Mouse (Mus musculus) liver, embryonic 12.5 days (tissue): ENCODE results near the gene Mblac2. TPM values are rescaled to one million over a fixed set of nuclear protein-coding genes. Genes with fewer than 3 reads are reported as not detected.
"Not testable (repeated sequence)": the region's sequence is repeated elsewhere in the genome, so short reads cannot be mapped to it uniquely, and the experiment has no call there.

Experiments
- ATAC-seq: fragments of 200-750 bp; cut with Nextera tagmentation; 2 replicates; pipeline ENCODE4 v1.8.0; 2017; ENCODE audit warnings: moderate number of reproducible peaks, mild to moderate bottlenecking, moderate library complexity
- H3K27ac ChIP-seq: fragments of 300-500 bp; sonication (generic); 2 replicates; pipeline ENCODE4 v1.5.1; 2016; ENCODE audit warnings: mild to moderate bottlenecking
- H3K27me3 ChIP-seq: fragments of 300-500 bp; sonication (generic); replicated peaks from 2 replicates; pipeline ENCODE4 v1.6.1; 2016; ENCODE audit warnings: mild to moderate bottlenecking, moderate library complexity
- H3K36me3 ChIP-seq: fragments of 300-500 bp; sonication (generic); 2 replicates; pipeline ENCODE4 v1.6.1; 2016; ENCODE audit warnings: mild to moderate bottlenecking, moderate library complexity
- H3K4me1 ChIP-seq: fragments of 300-500 bp; sonication (generic); 2 replicates; pipeline ENCODE4 v1.6.1; 2016
- H3K4me2 ChIP-seq: fragments of 300-500 bp; sonication (generic); 2 replicates; pipeline ENCODE4 v1.6.1; 2016; ENCODE audit warnings: mild to moderate bottlenecking, moderate library complexity
- H3K4me3 ChIP-seq: fragments of 300-500 bp; sonication (generic); 2 replicates; pipeline ENCODE4 v1.5.1; 2016; ENCODE audit warnings: mild to moderate bottlenecking, moderate library complexity
- H3K9ac ChIP-seq: fragments of 300-500 bp; sonication (generic); 2 replicates; pipeline ENCODE4 v1.6.1; 2016; ENCODE audit warnings: mild to moderate bottlenecking, moderate library complexity
- H3K9me3 ChIP-seq: fragments of 300-500 bp; sonication (generic); replicated peaks from 2 replicates; pipeline ENCODE4 v1.6.1; 2016; ENCODE audit warnings: mild to moderate bottlenecking, moderate library complexity
- WGBS: fragments of 180-500 bp; shearing (Covaris S2); methylation state at CpG from one replicate; pipeline ENCODE4 v1.1.7; 2016; ENCODE audit not compliant: insufficient replicate concordance; 5-methylcytosine and 5-hydroxymethylcytosine counted together
- polyA plus RNA-seq: library from polyadenylated mRNA; unstranded; fragments of >200 nt; fragmentation: Nextera tagmentation; extraction: Ambion mirVana; gene quantifications from 2 replicates; pipeline ENCODE4 v1.2.1, GENCODE M21; 2016

Gene Mblac2
- polyA plus RNA-seq, 1 experiment from 2014 or later = 3.0 TPM

GRCm38 (mm10) chr13:81703148-81703547 is 8.0 kb upstream of the Mblac2 start:
- Histone ChIP-seq H3K9me3 (no peaks in the 10 kb centered on the region), H3K27me3 (no peaks in the 10 kb centered on the region), H3K4me2 (no peak overlapping the region), H3K4me1 (peaks cover 34% of the 10 kb centered on the region), H3K4me3 (no peak overlapping the region), H3K36me3 (peaks cover 22% of the 10 kb centered on the region), H3K27ac (no peak overlapping the region), H3K9ac (no peak overlapping the region)
- ATAC-seq = no peak
- 74% methylated on average over 7 of the region's 7 CpGs for WGBS

GRCm38 (mm10) chr13:81703621-81704020 is 7.5 kb upstream of the Mblac2 start:
- no peak for ATAC-seq
- Histone ChIP-seq H3K9ac (no peak overlapping the region), H3K36me3 (peaks cover 18% of the 10 kb centered on the region), H3K4me2 (no peak overlapping the region), H3K27ac (no peak overlapping the region), H3K4me1 (peaks cover 39% of the 10 kb centered on the region), H3K4me3 (no peak overlapping the region), H3K9me3 (no peaks in the 10 kb centered on the region), H3K27me3 (no peaks in the 10 kb centered on the region)
- 82% methylated on average over 9 of the region's 9 CpGs for WGBS

- WGBS = 88% methylated on average over 5 of the region's 5 CpGs
- H3K27me3 ChIP-seq = no peaks in the 10 kb centered on the region
- no peak for ATAC-seq
Measured at GRCm38 (mm10) chr13:81706311-81706710, 4.8 kb upstream of the Mblac2 start.

GRCm38 (mm10) chr13:81709805-81710204 is 1.3 kb upstream of the Mblac2 start:
- H3K4me2 ChIP-seq = peak overlapping the region; percentile 98
- 20% methylated on average over 4 of the region's 4 CpGs for WGBS
- H3K36me3 ChIP-seq = no peaks in the 10 kb centered on the region; the same call in 1 of the 2 replicates
- no peaks in the 10 kb centered on the region for H3K27me3 ChIP-seq
- H3K9me3 ChIP-seq = no peaks in the 10 kb centered on the region
- H3K27ac ChIP-seq = peak overlapping the region; percentile 94; the same call in 1 of the 2 replicates
- H3K4me1 ChIP-seq = peaks cover 56% of the 10 kb centered on the region
- peak overlapping the region; percentile 90 for H3K4me3 ChIP-seq
- ATAC-seq = no peak
- H3K9ac ChIP-seq = peak overlapping the region; percentile 81

More at GRCm38 (mm10) chr13:81706311-81706710, 4.8 kb upstream of the Mblac2 start:
- no peak overlapping the region for H3K4me3 ChIP-seq
- peaks cover 9% of the 10 kb centered on the region for H3K36me3 ChIP-seq
- H3K9me3 ChIP-seq = no peaks in the 10 kb centered on the region
- peaks cover 43% of the 10 kb centered on the region for H3K4me1 ChIP-seq
- no peak overlapping the region for H3K4me2 ChIP-seq
- H3K9ac ChIP-seq = no peak overlapping the region
- no peak overlapping the region for H3K27ac ChIP-seq

GRCm38 (mm10) chr13:81710266-81710665 is 875 bp upstream of the Mblac2 start:
- peak overlapping the region; percentile 98 for H3K4me2 ChIP-seq
- H3K27me3 ChIP-seq = no peaks in the 10 kb centered on the region
- peak overlapping the region; percentile 81 for H3K9ac ChIP-seq
- ATAC-seq = no peak
- H3K4me1 ChIP-seq = peaks cover 56% of the 10 kb centered on the region
- peak overlapping the region; percentile 94 for H3K27ac ChIP-seq
- H3K9me3 ChIP-seq = no peaks in the 10 kb centered on the region
- no peaks in the 10 kb centered on the region; the same call in 1 of the 2 replicates for H3K36me3 ChIP-seq
- under 1% methylated on average over 7 of the region's 7 CpGs for WGBS
- H3K4me3 ChIP-seq = peak overlapping the region; percentile 90

- H3K36me3 ChIP-seq = no peaks in the 10 kb centered on the region; the same call in 1 of the 2 replicates
- peak overlapping the region; percentile 81 for H3K9ac ChIP-seq
- no peaks in the 10 kb centered on the region for H3K27me3 ChIP-seq
- peaks cover 50% of the 10 kb centered on the region for H3K4me1 ChIP-seq
- peak; percentile 53 for ATAC-seq
- H3K4me2 ChIP-seq = peak overlapping the region; percentile 98
- peak overlapping the region; percentile 94 for H3K27ac ChIP-seq
- no peaks in the 10 kb centered on the region for H3K9me3 ChIP-seq
- H3K4me3 ChIP-seq = peak overlapping the region; percentile 90
- WGBS = 2% methylated on average over 42 of the region's 42 CpGs
Measured at GRCm38 (mm10) chr13:81711546-81712371, 618 bp downstream of the Mblac2 start.

GRCm38 (mm10) chr13:81713896-81714295 is 2.8 kb downstream of the Mblac2 start:
- Histone ChIP-seq H3K36me3 (no peaks in the 10 kb centered on the region), H3K9ac (no peak overlapping the region), H3K9me3 (no peaks in the 10 kb centered on the region), H3K4me3 (no peak overlapping the region), H3K4me1 (peaks cover 33% of the 10 kb centered on the region), H3K4me2 (no peak overlapping the region), H3K27ac (no peak overlapping the region), H3K27me3 (no peaks in the 10 kb centered on the region)
- no peak for ATAC-seq
- 73% methylated on average over 1 of the region's 1 CpGs for WGBS

GRCm38 (mm10) chr13:81728141-81728540 is 17.0 kb downstream of the Mblac2 start:
- not testable (repeated sequence) for H3K9me3 ChIP-seq, H3K9ac ChIP-seq, H3K4me3 ChIP-seq, H3K27ac ChIP-seq, H3K36me3 ChIP-seq, H3K4me2 ChIP-seq, H3K27me3 ChIP-seq, ATAC-seq
- H3K4me1 ChIP-seq = peaks cover 36% of the 10 kb centered on the region
- 53% methylated on average over 12 of the region's 12 CpGs for WGBS

GRCm38 (mm10) chr13:81729102-81729501 is 18.0 kb downstream of the Mblac2 start:
- Histone ChIP-seq H3K4me3 (no peak overlapping the region), H3K36me3 (no peaks in the 10 kb centered on the region), H3K4me1 (peaks cover 36% of the 10 kb centered on the region), H3K27ac (no peak overlapping the region), H3K9ac (no peak overlapping the region), H3K9me3 (no peaks in the 10 kb centered on the region), H3K4me2 (no peak overlapping the region), H3K27me3 (no peaks in the 10 kb centered on the region)
- 81% methylated on average over 4 of the region's 4 CpGs for WGBS
- ATAC-seq = no peak

- 39% methylated on average over 1 of the region's 1 CpGs for WGBS
- Histone ChIP-seq H3K36me3 (no peaks in the 10 kb centered on the region), H3K4me2 (no peak overlapping the region), H3K4me3 (no peak overlapping the region), H3K4me1 (peaks cover 36% of the 10 kb centered on the region), H3K9ac (no peak overlapping the region), H3K9me3 (no peaks in the 10 kb centered on the region), H3K27me3 (no peaks in the 10 kb centered on the region), H3K27ac (peak overlapping the region; percentile 59)
- ATAC-seq = peak; percentile 85
Measured at GRCm38 (mm10) chr13:81730362-81730761, 19.2 kb downstream of the Mblac2 start.

- no peaks in the 10 kb centered on the region for H3K9me3 ChIP-seq
- H3K4me3 ChIP-seq = no peak overlapping the region
- H3K4me2 ChIP-seq = no peak overlapping the region
- WGBS = 40% methylated on average over 5 of the region's 5 CpGs
- H3K27me3 ChIP-seq = no peaks in the 10 kb centered on the region
- peaks cover 23% of the 10 kb centered on the region for H3K4me1 ChIP-seq
- H3K9ac ChIP-seq = no peak overlapping the region
- ATAC-seq = peak; percentile 53
- no peak overlapping the region for H3K27ac ChIP-seq
- H3K36me3 ChIP-seq = no peaks in the 10 kb centered on the region
Measured at GRCm38 (mm10) chr13:81736606-81737005, 25.5 kb downstream of the Mblac2 start.

GRCm38 (mm10) chr13:81740898-81741297 is 29.8 kb downstream of the Mblac2 start:
- H3K4me1 ChIP-seq = peaks cover 47% of the 10 kb centered on the region
- no peaks in the 10 kb centered on the region for H3K36me3 ChIP-seq
- no peak overlapping the region for H3K4me3 ChIP-seq

More at GRCm38 (mm10) chr13:81740898-81741297, 29.8 kb downstream of the Mblac2 start:
- peak; percentile 85 for ATAC-seq
- Histone ChIP-seq H3K9me3 (no peaks in the 10 kb centered on the region), H3K27ac (0 out of 2 replicates have a peak overlapping the region, but pooled peaks have one; percentile 26), H3K9ac (no peak overlapping the region), H3K4me2 (no peak overlapping the region), H3K27me3 (no peaks in the 10 kb centered on the region)
- WGBS = 23% methylated on average over 3 of the region's 3 CpGs
